Mouse (Mus musculus) bone marrow macrophage, adult 2 months (primary cell): ENCODE results near the gene Hba-a1. TPM values are rescaled to one million over a fixed set of nuclear protein-coding genes. Genes with fewer than 3 reads are reported as not detected.
A peak's percentile ranks its signal among the peaks of the same experiment; 100 is the strongest.
"Not testable (repeated sequence)": the region's sequence is repeated elsewhere in the genome, so short reads cannot be mapped to it uniquely, and the experiment has no call there.

Source experiments
- H3K27ac ChIP-seq: 2 replicates; pipeline ENCODE4 v1.5.1; 2012; ENCODE audit warnings: low read depth, low read length; ENCODE audit not compliant: insufficient read depth
- H3K4me1 ChIP-seq: 2 replicates; pipeline ENCODE4 v1.6.1; 2012; ENCODE audit warnings: low read length; ENCODE audit not compliant: control insufficient read depth, insufficient read depth
- H3K4me3 ChIP-seq: 2 replicates; pipeline ENCODE4 v1.5.1; 2012; ENCODE audit warnings: mild to moderate bottlenecking, low read length, moderate library complexity; ENCODE audit not compliant: insufficient read depth
- CTCF ChIP-seq: IDR thresholded peaks from 2 replicates; pipeline ENCODE4 v1.5.1; 2012; ENCODE audit warnings: low read depth, mild to moderate bottlenecking, low read length, moderate library complexity
- POLR2A ChIP-seq: IDR thresholded peaks from 2 replicates; pipeline ENCODE4 v1.6.1; 2012; ENCODE audit warnings: mild to moderate bottlenecking, low read depth, low read length, borderline replicate concordance
- polyA plus RNA-seq: library from polyadenylated mRNA; stranded (reverse); fragments of >200 nt; gene quantifications from 2 replicates; pipeline ENCODE4 v1.2.4, GENCODE M21; 2012; ENCODE audit not compliant: missing spikeins, insufficient read depth, insufficient read length

Gene Hba-a1
- polyA plus RNA-seq, 1 experiment, result not detected

DNA sequence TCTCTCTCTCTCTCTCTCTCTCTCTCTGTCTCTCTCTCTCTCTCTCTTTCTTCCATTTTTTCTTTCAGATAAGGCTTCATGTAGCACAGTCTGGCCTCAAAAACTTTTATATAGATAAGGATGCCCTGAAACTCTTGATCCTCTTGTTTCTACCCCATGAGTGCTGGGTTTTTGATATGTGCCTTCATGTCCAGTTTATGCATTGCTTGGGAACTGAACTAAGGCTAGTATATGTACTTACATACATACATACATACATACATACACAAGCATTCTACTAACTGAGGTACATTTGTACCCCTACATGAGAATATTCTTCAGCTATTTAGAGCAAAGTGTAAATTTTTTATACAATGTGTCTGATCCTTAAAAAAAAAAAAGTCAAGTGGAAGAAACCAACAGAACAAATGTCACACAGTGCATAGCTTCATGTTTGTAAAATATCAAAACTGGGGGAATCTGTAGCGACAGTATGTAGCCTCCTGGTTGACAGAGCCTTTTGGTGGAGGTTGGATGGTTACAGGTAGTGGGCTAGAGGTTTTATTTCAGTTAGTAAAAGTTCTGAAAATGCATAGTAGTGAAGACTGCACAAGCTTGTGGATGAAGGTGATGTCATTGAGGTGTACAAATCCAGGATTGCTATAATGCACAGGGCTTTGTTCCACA is 14.7 kb downstream of the Hba-a1 start:
- no peak for TF ChIP-seq CTCF
- TF ChIP-seq POLR2A, result no peak
- Histone ChIP-seq H3K4me1 (peaks cover 7% of the 10 kb centered on the region), H3K4me3 (no peak overlapping the region), H3K27ac (no peak overlapping the region)

DNA sequence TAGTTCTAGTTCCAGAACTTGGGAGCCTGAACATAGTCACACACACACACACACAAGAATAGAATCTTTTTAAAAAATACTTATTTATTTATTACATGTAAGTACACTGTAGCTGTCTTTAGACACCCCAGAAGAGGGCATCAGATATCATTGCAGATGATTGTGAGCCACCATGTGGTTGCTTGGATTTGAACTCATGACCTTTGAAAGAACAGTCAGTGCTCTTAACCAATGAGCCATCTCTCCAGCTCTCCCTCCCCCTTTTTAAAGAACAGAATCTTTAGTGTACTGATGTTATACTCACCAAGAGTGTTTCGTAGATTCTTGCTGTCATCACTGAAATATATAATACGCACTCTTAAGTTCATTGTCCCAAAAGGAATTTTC is 15.2 kb downstream of the Hba-a1 start:
- no peak overlapping the region for H3K27ac ChIP-seq
- H3K4me3 ChIP-seq, result no peak overlapping the region
- H3K4me1 ChIP-seq, result peaks cover 6% of the 10 kb centered on the region
- no peak for TF ChIP-seq POLR2A
- TF ChIP-seq CTCF, result no peak

DNA sequence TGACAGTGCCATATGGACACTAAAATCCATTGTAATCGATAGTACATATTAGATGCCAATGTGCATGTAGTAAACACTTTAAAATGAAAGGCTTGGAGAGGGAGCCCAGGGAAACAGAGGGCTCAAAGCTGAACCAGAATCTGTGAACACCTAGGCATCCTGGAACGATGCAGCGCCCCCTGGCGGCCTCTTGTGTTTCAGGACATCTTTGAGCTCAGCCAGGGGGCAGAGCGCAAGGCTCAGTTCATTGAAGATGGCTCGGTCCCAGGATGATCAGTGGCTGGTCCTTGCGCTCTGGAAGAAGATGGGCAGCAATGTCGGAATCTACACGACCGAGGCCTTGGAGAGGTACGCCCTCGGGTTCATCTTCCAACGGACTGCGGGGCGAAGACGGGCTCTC is 16.6 kb downstream of the Hba-a1 start, which contains the start of gene Hbq1a:
TSS of gene Hbq1a (plus strand) at position 205 of the 400 bp plus-strand sequence.
- H3K4me3 ChIP-seq, result peak within 1 kb of the TSS; percentile 59
- not testable (repeated sequence) for H3K27ac ChIP-seq, H3K4me1 ChIP-seq
- TF ChIP-seq CTCF, result peak; percentile 68

DNA sequence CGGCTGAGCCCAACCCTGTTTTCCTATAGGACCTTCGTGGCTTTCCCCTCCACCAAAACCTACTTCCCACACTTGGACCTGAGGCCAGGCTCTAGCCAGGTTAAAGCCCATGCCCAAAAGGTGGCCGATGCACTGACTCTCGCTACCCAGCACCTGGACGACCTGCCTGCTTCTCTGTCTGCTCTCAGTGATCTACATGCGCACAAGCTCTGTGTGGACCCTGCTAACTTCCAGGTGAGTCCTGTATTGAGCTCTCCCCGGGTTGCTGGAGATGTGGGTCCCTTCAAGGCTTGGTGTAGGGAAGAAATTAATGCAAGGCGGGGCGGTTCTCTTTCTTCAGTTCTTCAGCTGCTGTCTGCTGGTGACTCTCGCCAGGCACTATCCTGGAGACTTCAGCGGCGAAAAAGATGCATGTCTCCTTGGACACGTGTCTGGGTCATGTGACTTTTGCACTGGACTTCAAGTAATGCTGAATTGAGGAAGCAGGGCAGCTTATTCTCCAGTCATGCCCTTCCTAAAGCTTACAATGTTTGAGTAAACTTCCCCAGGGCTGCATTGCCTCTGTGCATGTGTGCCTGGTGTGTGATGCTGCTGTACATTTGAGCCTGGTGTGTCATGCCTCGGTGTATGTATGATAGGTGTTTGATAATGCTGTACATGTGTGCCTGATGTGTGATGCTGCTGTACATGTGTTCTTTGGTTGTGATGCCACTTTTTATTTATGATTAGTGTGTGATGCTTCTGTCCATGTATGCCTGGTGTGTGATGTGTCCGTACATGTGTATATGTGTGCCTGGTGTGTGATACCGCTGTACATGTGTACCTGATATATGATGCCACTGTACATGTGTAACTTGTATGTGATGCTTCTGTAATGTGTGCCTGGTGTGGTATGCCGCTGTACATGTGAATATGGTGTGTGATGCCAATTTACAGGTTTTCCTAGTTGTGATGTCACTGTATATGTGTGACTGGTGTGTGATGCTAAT is 17.3 kb downstream of the Hba-a1 start:
- H3K4me3 ChIP-seq, result peak overlapping the region; percentile 59
- no peak for TF ChIP-seq POLR2A
- TF ChIP-seq CTCF, result no peak
- no peak overlapping the region for H3K27ac ChIP-seq
- peaks cover 4% of the 10 kb centered on the region for H3K4me1 ChIP-seq

DNA sequence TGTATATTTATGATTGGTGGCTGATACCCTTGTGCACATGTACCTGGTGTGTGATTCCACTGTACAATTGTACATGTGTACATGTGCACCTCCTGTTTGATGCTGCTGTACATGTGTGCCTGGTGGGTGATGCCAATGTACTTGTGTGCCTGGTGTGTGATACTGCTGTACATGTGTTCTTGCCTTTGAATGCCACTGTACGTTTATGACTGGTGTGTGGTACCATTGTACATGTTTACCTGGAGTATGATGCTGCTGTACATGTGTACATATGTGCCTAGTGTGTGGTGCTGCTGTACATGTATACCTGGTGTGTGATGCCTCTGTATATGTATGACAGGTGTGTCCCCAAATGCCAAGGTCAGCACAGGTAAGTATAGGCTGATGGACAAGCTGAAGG is 18.2 kb downstream of the Hba-a1 start:
- Histone ChIP-seq H3K27ac (no peak overlapping the region), H3K4me3 (no peak overlapping the region), H3K4me1 (peaks cover 4% of the 10 kb centered on the region)
- TF ChIP-seq CTCF, result no peak
- TF ChIP-seq POLR2A, result no peak

DNA sequence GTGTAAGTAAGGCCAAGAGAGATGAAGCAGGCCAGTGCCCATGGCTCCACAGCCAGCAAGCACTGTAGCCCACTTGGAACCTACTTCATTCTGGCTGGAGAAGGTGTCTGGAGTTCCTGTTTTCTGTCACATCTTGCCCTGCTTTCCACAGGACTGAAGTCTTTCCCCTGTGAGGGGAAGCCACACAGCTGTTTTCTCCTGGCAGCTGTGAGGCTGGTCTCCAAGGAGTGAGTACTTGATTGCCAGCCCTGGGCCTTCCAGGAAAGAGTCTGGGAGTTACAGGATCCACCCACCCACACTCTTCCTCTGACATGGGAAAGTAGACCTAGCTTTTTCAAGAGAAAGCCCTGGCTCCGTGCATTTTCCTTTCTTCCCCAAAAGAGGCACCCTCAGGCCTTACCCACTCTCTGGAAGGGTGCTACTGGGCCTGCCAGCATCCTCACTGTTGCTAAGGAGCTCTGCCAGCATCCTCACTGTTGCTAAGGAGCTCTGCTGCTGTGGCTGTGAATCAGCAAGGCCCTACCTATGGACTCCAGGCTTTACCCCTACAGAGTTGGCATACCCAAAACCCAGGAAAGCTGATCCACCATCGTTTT is 19.6 kb downstream of the Hba-a1 start:
- TF ChIP-seq CTCF (no peak), POLR2A (no peak)
- Histone ChIP-seq H3K4me1 (peaks cover 4% of the 10 kb centered on the region), H3K27ac (no peak overlapping the region), H3K4me3 (no peak overlapping the region)

DNA sequence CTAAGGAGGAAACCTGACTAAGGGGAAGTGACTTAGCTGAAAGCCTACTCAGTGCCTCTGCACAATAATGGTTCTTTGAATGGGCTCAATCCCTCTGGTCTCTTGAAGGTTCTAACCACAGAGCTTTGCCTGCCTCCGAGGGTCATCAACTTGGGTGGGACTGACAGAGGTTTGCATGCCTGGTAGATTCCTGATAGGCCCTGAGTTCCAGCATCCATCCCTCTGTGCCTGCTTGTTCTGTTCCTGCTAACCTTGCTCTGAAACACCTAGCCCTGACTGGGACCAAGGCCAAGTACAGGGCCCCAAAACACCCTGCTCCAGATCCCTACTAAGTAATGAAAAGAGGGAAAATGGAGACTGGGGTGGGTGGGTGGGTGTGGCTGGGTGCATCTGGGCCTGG is 20.1 kb downstream of the Hba-a1 start:
- H3K4me1 ChIP-seq, result peaks cover 4% of the 10 kb centered on the region
- no peak overlapping the region for H3K4me3 ChIP-seq
- H3K27ac ChIP-seq, result no peak overlapping the region
- TF ChIP-seq CTCF, result no peak
- no peak for TF ChIP-seq POLR2A

DNA sequence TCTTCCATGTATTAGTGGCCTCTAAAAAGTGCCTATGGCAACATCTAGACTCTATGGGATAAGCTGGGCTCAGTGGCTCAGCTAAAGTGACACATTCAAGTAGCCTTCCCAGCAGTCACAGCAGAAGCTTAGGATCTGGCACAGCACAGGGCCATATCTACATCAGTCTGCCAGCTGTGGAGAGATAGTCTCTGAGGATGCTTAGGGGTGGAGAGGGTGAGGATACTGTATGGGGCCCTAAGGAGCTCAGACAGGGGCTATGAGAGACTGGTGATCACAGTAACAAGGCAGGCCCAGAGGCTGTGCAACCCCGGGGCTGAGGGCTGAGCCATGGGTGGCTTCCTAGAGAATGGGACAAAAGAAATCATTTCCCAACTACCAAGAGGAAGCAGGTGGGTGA is 23.7 kb downstream of the Hba-a1 start:
- no peak for TF ChIP-seq POLR2A
- no peak for TF ChIP-seq CTCF
- Histone ChIP-seq H3K4me3 (no peak overlapping the region), H3K27ac (no peak overlapping the region), H3K4me1 (0 out of 2 replicates have a peak, but pooled peaks cover 2% of the 10 kb centered on the region)

DNA sequence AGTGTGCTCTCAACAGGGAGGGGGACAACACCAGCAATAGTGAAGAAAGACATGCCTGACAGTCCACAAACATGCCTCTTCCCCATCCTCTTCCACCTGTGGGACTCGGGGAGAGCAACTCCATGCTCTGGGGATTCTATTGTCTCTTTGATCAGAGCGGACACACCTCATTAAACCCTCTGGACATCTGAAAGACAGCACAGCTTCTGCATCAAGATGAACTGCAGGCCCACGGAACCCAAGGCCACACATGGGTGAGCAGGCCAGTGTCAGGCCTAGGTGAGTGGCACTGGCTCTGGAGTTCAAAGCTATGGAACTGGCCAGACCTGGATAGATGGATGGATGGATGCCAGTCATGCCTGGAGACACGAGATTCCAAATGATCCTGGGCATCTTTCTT is 26.1 kb downstream of the Hba-a1 start:
- H3K4me1 ChIP-seq, result 0 out of 2 replicates have a peak, but pooled peaks cover 2% of the 10 kb centered on the region
- TF ChIP-seq CTCF (no peak), POLR2A (no peak)
- no peak overlapping the region for H3K27ac ChIP-seq
- H3K4me3 ChIP-seq, result no peak overlapping the region
